Mouse (Mus musculus) intestine, postnatal 0 days (tissue): ENCODE results near the gene Rit1. TPM values are rescaled to one million over a fixed set of nuclear protein-coding genes. Genes with fewer than 3 reads are reported as not detected.

Experiments
- ATAC-seq: fragments of 200-750 bp; cut with Nextera tagmentation; 2 replicates; pipeline ENCODE4 v1.8.0; 2017; ENCODE audit warnings: mild to moderate bottlenecking, moderate TSS enrichment, moderate library complexity
- H3K27ac ChIP-seq: fragments of 300-500 bp; sonication (generic); 2 replicates; pipeline ENCODE4 v1.5.1; 2014; ENCODE audit warnings: mild to moderate bottlenecking, low read depth, low read length, moderate library complexity
- H3K27me3 ChIP-seq: fragments of 300-500 bp; sonication (generic); replicated peaks from 2 replicates; pipeline ENCODE4 v1.6.1; 2014; ENCODE audit warnings: low read length, mixed read lengths; ENCODE audit not compliant: control insufficient read depth, insufficient read depth
- H3K36me3 ChIP-seq: fragments of 300-500 bp; sonication (generic); 2 replicates; pipeline ENCODE4 v1.6.1; 2014; ENCODE audit warnings: mild to moderate bottlenecking, moderate library complexity; ENCODE audit not compliant: control insufficient read depth, insufficient read depth
- H3K4me1 ChIP-seq: fragments of 300-500 bp; sonication (generic); replicated peaks from 2 replicates; pipeline ENCODE4 v1.6.1; 2014; ENCODE audit warnings: antibody characterized with exemption, low read length, mixed read lengths; ENCODE audit not compliant: control insufficient read depth, insufficient read depth
- H3K4me2 ChIP-seq: fragments of 300-500 bp; sonication (generic); replicated peaks from 2 replicates; pipeline ENCODE4 v1.6.1; 2014; ENCODE audit warnings: low read depth, mild to moderate bottlenecking, moderate library complexity
- H3K4me3 ChIP-seq: fragments of 300-500 bp; sonication (generic); 2 replicates; pipeline ENCODE4 v1.5.1; 2014; ENCODE audit warnings: low read depth, low read length
- H3K9ac ChIP-seq: fragments of 300-500 bp; sonication (generic); 2 replicates; pipeline ENCODE4 v1.6.1; 2014; ENCODE audit warnings: mild to moderate bottlenecking, low read depth, low read length
- H3K9me3 ChIP-seq: fragments of 300-500 bp; sonication (generic); 2 replicates; pipeline ENCODE4 v1.6.1; 2016; ENCODE audit warnings: mixed run types; ENCODE audit not compliant: control insufficient read depth
- CTCF ChIP-seq: sonication (generic); IDR thresholded peaks from 2 replicates; pipeline ENCODE4 v1.5.1; 2016; ENCODE audit warnings: low read depth, mild to moderate bottlenecking, control low read depth, antibody characterized with exemption, moderate library complexity
- WGBS: fragments of 180-500 bp; shearing (Covaris S2); extraction: QIAGEN DNeasy Blood & Tissue Kit; methylation state at CpG from one replicate; pipeline ENCODE4 v1.1.7; 2014; 5-methylcytosine and 5-hydroxymethylcytosine counted together
- polyA plus RNA-seq: library from polyadenylated mRNA; unstranded; fragments of >200 nt; fragmentation: Nextera tagmentation; extraction: Ambion mirVana; gene quantifications from 2 replicates; pipeline ENCODE4 v1.2.1, GENCODE M21; 2015

Rit1 gene
- polyA plus RNA-seq, 1 experiment from 2014 or later = 50.2 TPM

GRCm38 (mm10) chr3:88746139-88746870, 29.7 kb downstream of the Rit1 start:
- Histone ChIP-seq H3K27ac (peak overlapping the region; percentile 81), H3K4me1 (no peaks in the 10 kb centered on the region), H3K4me3 (no peak overlapping the region), H3K4me2 (no peak overlapping the region), H3K9me3 (no peaks in the 10 kb centered on the region), H3K36me3 (no peaks in the 10 kb centered on the region), H3K9ac (no peak overlapping the region), H3K27me3 (no peaks in the 10 kb centered on the region)
- no peak for TF ChIP-seq CTCF
- WGBS = 50% methylated on average over 13 of the region's 15 CpGs
- ATAC-seq = peak; percentile 46

GRCm38 (mm10) chr3:88746871-88747231, 30.2 kb downstream of the Rit1 start:
- Histone ChIP-seq H3K27me3 (no peaks in the 10 kb centered on the region), H3K27ac (peak overlapping the region; percentile 81), H3K36me3 (no peaks in the 10 kb centered on the region), H3K4me2 (no peak overlapping the region), H3K9me3 (no peaks in the 10 kb centered on the region), H3K4me3 (no peak overlapping the region), H3K4me1 (no peaks in the 10 kb centered on the region), H3K9ac (no peak overlapping the region)
- WGBS = 38% methylated on average over 4 of the region's 4 CpGs
- TF ChIP-seq CTCF = no peak
- peak; percentile 98 for ATAC-seq

GRCm38 (mm10) chr3:88754283-88754682, 37.6 kb downstream of the Rit1 start:
- H3K4me1 ChIP-seq = no peaks in the 10 kb centered on the region
- no peaks in the 10 kb centered on the region for H3K9me3 ChIP-seq
- WGBS = 52% methylated on average over 4 of the region's 4 CpGs
- H3K27me3 ChIP-seq = no peaks in the 10 kb centered on the region
- no peaks in the 10 kb centered on the region for H3K36me3 ChIP-seq
- peak; percentile 79 for TF ChIP-seq CTCF
- H3K4me2 ChIP-seq = no peak overlapping the region
- H3K9ac ChIP-seq = no peak overlapping the region
- H3K4me3 ChIP-seq = no peak overlapping the region
- ATAC-seq = peak; percentile 52
- H3K27ac ChIP-seq = no peak overlapping the region

GRCm38 (mm10) chr3:88755541-88755940, 38.9 kb downstream of the Rit1 start:
- no peak for TF ChIP-seq CTCF
- ATAC-seq = no peak
- no peak overlapping the region for H3K4me3 ChIP-seq
- H3K36me3 ChIP-seq = no peaks in the 10 kb centered on the region
- no peaks in the 10 kb centered on the region for H3K4me1 ChIP-seq
- no peaks in the 10 kb centered on the region for H3K27me3 ChIP-seq
- 32% methylated on average over 3 of the region's 3 CpGs for WGBS
- no peaks in the 10 kb centered on the region for H3K9me3 ChIP-seq
- H3K9ac ChIP-seq = no peak overlapping the region
- no peak overlapping the region for H3K27ac ChIP-seq
- H3K4me2 ChIP-seq = no peak overlapping the region

- no peak overlapping the region for H3K4me2 ChIP-seq
- H3K9ac ChIP-seq = no peak overlapping the region
- H3K36me3 ChIP-seq = no peaks in the 10 kb centered on the region
- H3K27ac ChIP-seq = no peak overlapping the region
- H3K4me3 ChIP-seq = no peak overlapping the region
- no peaks in the 10 kb centered on the region for H3K27me3 ChIP-seq
- 63% methylated on average over 4 of the region's 4 CpGs for WGBS
- ATAC-seq = no peak
- no peaks in the 10 kb centered on the region for H3K4me1 ChIP-seq
- TF ChIP-seq CTCF = no peak
- no peaks in the 10 kb centered on the region for H3K9me3 ChIP-seq
Observed at GRCm38 (mm10) chr3:88756276-88756675, 39.6 kb downstream of the Rit1 start.

- no peaks in the 10 kb centered on the region for H3K27me3 ChIP-seq
- no peak overlapping the region for H3K4me2 ChIP-seq
- H3K9ac ChIP-seq = peak overlapping the region; percentile 37; the same call in 1 of the 2 replicates
- H3K27ac ChIP-seq = peak overlapping the region; percentile 41; the same call in 1 of the 2 replicates
- no peak overlapping the region for H3K4me3 ChIP-seq
- no peak for TF ChIP-seq CTCF
- WGBS = 30% methylated on average over 5 of the region's 5 CpGs
- no peaks in the 10 kb centered on the region; the same call in 1 of the 2 replicates for H3K36me3 ChIP-seq
- peak; percentile 17 for ATAC-seq
- H3K4me1 ChIP-seq = no peaks in the 10 kb centered on the region
- H3K9me3 ChIP-seq = no peaks in the 10 kb centered on the region
Observed at GRCm38 (mm10) chr3:88758045-88758500, 41.4 kb downstream of the Rit1 start.
